Mouse (Mus musculus): ENCODE measurements around the gene Ncapd3.

The Ncapd3 gene

DNA sequence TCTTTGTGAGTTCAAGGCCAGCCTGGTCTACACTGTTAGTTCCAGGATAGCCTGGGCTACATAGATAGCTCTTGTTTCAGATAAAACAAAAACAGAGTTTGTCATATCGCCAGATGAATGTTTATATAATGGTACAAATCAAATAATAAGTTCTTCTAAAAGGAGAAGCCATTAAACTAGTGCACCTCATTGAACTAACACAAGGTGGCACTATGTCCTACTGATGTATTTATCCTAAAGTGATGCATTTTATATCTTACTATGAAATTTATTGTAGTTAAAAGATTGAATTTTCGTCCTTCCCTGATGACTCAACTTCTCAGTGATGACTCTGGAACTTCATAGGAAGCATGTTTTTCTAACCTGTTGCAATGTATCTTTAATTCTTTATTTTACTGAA is 19.5 kb downstream of the Ncapd3 start:
- no peak for DNase-seq

GRCm38 (mm10) chr9:27058341-27058740 is 28.4 kb downstream of the Ncapd3 start:
- DNase-seq: no peak

DNA sequence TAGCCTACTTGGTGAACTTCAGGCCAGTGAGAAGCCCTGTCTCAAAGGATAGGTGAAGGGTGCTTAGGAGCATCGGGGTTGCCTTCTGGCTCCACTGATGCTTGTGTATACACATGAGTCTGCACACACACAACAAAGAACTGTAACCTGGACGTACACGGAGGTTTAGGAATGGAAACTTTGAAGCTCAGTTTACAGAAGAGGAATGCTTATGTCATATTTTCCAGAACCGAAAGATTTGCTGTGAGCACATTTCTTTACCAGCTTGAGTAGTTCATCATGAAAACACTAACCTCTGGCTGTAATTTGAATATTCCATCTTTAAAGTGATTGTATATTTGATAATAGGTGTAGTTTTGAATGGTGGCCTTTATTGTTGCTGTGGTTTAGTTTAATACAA is 40.9 kb downstream of the Ncapd3 start:
- DNase-seq: no peak

GRCm38 (mm10) chr9:27074677-27075076 is 44.7 kb downstream of the Ncapd3 start:
- peak; percentile 25 for DNase-seq

DNA sequence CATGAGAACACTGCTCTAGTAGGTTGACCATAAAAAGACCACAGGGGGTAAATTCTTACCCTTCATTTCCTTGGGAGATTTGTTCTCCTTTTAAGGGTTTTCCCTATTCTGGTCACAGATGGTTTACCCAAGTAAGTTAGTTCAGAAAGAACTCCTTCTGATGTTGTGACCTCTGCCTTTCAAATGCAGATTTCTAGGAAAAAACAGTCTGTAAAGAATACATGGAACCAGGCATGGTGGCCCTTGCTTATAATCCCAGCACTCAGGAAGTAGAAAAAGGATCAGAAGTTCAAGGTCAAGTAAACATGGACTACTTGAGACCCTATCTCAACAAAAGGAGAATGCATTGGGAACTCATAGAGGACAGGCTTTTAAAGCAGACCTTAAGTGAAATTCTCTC is 45.8 kb downstream of the Ncapd3 start:
- DNase-seq: no peak

DNA sequence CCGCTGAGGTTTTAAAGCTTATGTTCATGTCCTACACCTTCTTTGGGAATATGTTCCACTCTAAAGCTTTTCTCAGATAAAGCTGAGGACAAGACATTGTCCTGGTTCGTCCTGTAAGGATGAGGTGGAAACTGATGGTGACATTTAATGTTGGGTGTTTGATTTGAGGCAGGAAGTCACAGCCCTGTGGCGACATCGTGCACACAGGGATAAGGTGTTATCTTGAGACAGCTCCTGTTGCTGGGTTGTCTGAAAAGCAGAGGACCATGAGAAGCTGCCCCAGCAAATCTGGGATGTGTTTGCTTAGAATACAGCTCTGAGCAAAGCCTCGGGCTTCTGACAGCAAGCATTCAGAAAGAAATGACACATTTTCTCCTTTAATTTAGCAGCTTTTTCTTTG is 56.3 kb downstream of the Ncapd3 start:
- no peak for DNase-seq

DNA sequence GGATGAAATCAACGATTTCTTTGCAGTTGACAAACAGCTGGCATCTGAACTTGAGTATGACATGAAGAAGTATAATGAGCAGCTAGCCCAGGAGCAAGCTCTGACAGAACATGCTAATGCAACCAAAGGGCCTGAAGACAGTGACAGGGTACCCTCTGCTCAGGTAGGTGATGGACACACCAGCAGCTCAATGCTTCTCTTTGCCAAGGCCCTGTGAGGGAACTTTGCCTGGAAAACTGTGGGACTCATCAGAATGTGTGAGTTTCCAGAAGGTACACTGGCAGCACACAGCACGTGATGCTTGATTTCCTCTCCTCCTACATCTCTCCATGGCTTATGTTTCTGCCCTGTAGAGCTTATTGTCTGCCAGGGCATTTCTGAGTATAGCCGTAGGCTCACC is 57.4 kb downstream of the Ncapd3 start:
- DNase-seq: no peak

DNA sequence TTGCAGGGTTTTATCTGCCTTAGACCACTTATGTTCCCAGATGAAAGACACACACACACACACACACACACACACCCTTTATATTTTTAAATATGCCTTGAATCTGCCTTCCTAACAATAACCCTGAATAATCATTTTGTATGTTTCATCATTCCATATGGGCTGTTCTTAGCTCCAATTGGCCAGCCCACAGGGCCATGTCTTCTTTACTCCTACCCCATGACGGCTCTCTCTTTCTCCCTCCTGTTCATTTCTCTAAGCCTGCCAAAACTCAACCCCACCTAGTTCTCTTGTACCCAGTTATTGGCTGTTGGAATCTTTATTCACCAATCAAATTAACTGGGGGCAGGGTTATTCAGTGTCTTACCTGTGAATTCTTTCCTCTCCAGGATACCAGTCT is 60.2 kb downstream of the Ncapd3 start:
- no peak for DNase-seq

- no peak for DNase-seq
Measured at GRCm38 (mm10) chr9:27090801-27091775, 61.1 kb downstream of the Ncapd3 start.

DNA sequence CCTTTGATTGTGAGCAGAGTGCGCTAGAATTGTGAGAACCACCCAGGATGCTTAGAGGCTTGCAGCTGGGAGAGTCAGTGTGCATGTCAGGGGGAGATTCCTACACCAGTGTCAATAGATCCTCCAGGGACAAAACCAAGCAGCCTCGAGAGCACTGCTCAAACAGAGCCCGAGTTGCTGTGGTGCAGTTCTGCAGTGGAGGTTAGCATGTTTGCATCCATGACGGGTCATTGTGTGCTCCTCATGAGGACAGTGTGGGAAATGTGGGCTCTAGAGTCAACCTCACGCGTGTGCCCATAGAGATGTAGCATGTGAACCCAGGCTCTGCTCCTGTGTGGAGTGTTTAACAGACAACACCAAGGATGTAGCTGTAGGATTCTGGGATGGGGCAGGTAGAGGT is 62.9 kb downstream of the Ncapd3 start:
- DNase-seq: no peak

GRCm38 (mm10) chr9:27098092-27098491 is 68.1 kb downstream of the Ncapd3 start:
- DNase-seq: peak; percentile 25

DNA sequence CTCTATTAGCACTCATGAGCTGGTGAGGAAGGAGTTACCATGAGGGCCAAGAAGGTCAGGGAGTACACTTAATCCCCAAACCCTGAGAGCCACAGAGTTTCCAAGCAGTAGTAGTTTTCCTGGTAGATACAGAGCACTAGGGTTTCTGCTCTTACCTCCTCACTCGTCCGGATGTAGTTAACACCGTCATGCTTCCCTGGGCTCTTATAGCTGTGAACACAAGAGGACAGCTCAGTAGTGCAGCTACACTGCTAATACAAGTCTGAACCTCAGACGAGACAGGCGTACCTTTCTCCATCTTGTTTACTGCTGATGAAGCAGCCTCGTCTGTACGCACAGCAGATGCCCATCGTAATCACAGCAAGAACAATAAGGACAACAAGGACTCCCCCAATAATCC is 68.6 kb downstream of the Ncapd3 start:
- no peak for DNase-seq

DNA sequence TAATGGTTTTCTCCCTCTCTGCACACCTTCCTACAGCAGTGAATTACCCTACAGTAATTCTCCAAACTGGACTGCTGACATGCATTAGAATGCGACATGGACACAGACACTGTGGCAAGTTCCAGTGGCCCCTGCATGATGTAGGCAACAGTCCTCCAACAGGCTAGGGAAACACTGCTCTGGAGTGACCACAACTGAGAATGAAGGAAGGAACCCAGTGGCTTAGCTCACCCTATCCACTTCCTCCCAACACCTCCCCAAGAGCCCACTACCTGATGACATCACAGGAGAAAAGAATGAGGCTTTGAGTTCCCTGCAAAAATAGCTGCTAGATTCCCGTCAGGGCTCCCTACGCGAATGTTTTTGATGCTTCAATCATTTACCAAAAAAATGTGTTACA is 69.5 kb downstream of the Ncapd3 start:
- no peak for DNase-seq

- DNase-seq: no peak
Measured at GRCm38 (mm10) chr9:27101466-27101865, 71.5 kb downstream of the Ncapd3 start.

DNA sequence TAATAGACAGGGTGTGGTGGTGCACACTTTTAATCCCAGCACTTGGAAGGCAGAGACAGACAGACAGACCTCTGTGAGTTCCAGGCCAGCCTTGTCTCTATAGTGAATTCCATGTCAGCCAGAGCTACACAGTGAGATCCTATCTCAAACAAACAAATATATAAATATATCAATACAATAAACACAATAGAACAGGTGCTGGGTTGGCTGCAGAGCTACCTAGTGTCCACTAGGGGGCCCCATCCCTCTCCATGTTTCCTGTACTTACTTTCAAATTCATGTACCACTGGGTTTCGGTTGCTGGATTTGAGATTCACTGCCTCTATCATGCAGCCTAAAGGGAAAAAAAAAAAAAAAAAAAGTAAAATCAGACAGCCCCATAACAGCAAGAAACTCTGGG is 76.1 kb downstream of the Ncapd3 start:
- DNase-seq: peak; percentile 59

DNA sequence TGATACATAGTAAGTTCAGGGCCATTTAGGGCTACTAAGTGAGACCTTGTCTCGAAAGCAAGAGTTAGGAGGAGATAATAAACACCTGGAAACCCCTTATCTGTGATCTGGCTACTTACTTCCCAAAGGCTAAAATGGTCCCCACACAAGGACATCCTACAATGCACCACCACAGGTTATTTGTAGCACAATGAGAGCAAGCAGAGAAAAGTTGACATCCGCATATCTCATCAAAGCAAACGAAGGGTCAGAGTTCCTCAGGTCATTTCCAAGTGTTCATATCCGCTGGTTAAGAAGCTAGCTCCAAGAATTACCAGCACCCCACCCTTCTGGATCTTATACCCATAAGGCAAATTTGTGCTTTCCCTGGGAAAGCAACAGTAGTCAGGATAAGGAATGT is 78.5 kb downstream of the Ncapd3 start:
- DNase-seq: no peak

GRCm38 (mm10) chr9:27109533-27110514 is 79.8 kb downstream of the Ncapd3 start:
- DNase-seq: no peak

- DNase-seq: no peak
Measured at GRCm38 (mm10) chr9:27110681-27111080, 80.7 kb downstream of the Ncapd3 start.

- DNase-seq: no peak
Measured at GRCm38 (mm10) chr9:27111756-27112155, 81.8 kb downstream of the Ncapd3 start.

DNA sequence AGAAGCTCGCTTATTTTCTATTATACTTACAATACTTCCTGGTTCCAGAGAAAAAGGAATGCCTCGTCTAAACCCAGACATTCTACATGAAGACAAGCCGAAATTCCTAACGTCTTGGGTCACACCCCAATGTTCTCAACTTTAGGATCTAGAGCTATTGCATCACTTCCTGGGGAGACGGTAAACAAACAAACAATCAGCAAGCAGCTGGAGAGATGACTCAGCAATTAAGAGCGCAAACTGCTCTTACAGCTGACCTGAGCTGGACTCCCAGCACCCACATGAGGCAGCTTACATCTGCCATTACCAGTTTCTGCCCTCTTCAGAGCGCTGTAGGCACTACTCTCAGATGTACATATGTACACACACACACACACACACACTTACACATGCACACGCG is 91.3 kb downstream of the Ncapd3 start:
- no peak for DNase-seq

GRCm38 (mm10) chr9:27122076-27122475 is 92.1 kb downstream of the Ncapd3 start:
- DNase-seq: no peak

DNA sequence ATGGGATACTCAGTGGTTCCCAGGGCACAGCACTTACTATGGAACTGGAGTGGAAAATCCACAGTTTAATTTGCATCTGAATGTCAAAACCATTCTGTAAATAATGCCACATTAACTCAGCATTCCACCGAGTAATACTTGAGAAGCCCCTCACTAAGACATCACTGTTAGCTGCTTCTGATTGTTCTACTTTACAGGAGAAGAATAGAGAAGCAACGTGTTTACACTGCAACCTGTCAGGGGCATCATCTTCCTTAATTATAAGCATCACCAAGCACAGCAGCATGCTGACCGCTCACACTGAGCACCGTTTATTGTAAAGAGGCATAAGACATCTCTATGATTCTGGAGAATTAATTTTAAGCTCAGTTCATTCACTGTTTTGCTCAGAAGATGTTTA is 93.0 kb downstream of the Ncapd3 start:
- DNase-seq: no peak

DNA sequence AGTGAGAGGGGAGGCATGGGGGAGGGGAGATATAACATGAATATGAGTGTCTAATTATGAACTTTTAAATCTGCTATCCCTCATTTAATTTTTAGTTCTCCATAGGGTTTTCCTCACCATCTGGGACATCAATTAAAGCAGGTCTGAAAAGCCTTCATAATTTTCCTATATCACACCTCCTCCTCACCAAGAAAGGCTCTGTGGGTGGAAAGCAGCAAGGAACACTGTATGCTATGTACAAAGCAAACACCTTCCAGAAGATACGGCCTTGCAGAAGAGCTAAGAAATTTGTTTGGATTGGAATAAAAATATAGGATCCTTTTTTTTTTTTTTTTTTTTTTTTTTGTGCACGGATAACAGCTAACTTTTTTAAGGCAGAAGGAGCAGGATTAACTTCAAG is 94.0 kb downstream of the Ncapd3 start:
- no peak for DNase-seq

- no peak for DNase-seq
Measured at GRCm38 (mm10) chr9:27125450-27125849, 95.5 kb downstream of the Ncapd3 start.

All from embryo, embryonic 11 days (tissue).